Mouse (Mus musculus) bone marrow, adult 2 months (tissue): ENCODE data around the gene Pcnx2. TPM values are rescaled to one million over a fixed set of nuclear protein-coding genes. Genes with fewer than 3 reads are reported as not detected.

Source experiments
- H3K27ac ChIP-seq: fragments of 200-500 bp; 2 replicates; pipeline ENCODE4 v1.5.1; 2012; ENCODE audit warnings: low read depth, mild to moderate bottlenecking, control low read depth, inconsistent platforms, low read length; ENCODE audit not compliant: control insufficient read depth, poor library complexity, insufficient read depth
- H3K4me1 ChIP-seq: fragments of 200-500 bp; 2 replicates; pipeline ENCODE4 v1.6.1; 2011; ENCODE audit warnings: low read length; ENCODE audit not compliant: control insufficient read depth, insufficient read depth
- H3K4me3 ChIP-seq: fragments of 200-500 bp; replicated peaks from 2 replicates; pipeline ENCODE3; 2011; ENCODE audit warnings: mild to moderate bottlenecking, low read depth, low read length, control low read depth; ENCODE audit not compliant: control insufficient read depth
- CTCF ChIP-seq: fragments of 200-500 bp; IDR thresholded peaks from 2 replicates; pipeline ENCODE4 v1.5.1; 2011; ENCODE audit warnings: low read length, control low read depth; ENCODE audit not compliant: control insufficient read depth, insufficient read depth
- POLR2A ChIP-seq: fragments of 200-500 bp; IDR thresholded peaks from 2 replicates; pipeline ENCODE4 v1.6.1; 2011; ENCODE audit warnings: low read depth, mild to moderate bottlenecking, control low read depth, low read length, borderline replicate concordance; ENCODE audit not compliant: control insufficient read depth
- WGBS: fragments of 180-500 bp; shearing (Covaris S2); methylation state at CpG from one replicate; pipeline ENCODE4 v1.1.7; 2018; 5-methylcytosine and 5-hydroxymethylcytosine counted together
- polyA plus RNA-seq: library from polyadenylated mRNA; stranded (reverse); fragments of >200 nt; gene quantifications from 2 replicates; pipeline ENCODE4 v1.2.4, GENCODE M21; 2011; ENCODE audit warnings: low replicate concordance; ENCODE audit not compliant: missing spikeins, insufficient read depth, insufficient read length

Gene Pcnx2
- polyA plus RNA-seq, 1 experiment = not detected

DNA sequence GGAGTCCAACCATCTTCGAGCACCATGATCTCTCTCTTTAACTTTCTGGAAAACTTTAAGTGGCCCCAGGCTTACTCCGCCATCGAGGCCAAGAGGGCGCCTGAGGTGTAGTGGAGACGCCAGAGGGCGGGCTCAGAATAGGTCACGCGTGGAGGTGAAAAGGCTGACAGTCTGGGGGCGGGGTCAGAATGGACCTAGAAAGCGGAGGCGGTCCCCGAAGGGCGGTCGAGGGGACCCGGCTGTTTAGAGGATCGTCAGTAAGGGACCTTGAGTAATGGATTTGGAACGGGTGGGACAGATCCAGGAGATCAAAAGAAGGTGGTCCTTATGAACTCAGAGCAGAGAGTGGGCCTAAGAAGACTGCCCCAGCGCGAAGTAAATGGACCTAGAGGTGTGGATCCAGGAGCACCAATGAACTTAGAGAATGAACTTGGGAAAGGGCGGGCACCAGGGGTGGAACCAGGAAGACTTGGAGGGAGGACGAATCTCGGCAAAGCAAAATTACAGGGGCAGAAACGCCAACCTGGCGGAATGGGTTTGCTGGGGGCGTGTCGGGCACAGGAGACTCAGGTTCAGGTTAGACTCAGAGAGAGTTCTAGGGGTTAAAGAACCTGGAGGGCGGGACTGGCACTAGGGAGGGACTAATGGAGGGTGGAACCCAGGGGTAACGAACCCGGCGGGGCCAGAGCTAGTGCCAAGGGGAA lies 11.7 kb upstream of the Pcnx2 start:
- H3K27ac ChIP-seq = no peak overlapping the region
- no peak overlapping the region for H3K4me3 ChIP-seq
- no peak for TF ChIP-seq POLR2A
- no peak for TF ChIP-seq CTCF
- 7% methylated on average over 30 of the region's 30 CpGs for WGBS
- no peaks in the 10 kb centered on the region for H3K4me1 ChIP-seq

- TF ChIP-seq POLR2A (no peak), CTCF (no peak)
- WGBS = 66% methylated on average over 2 of the region's 2 CpGs
- peaks cover 2% of the 10 kb centered on the region; the same call in 1 of the 2 replicates for H3K4me1 ChIP-seq
- no peak overlapping the region for H3K27ac ChIP-seq
- no peak overlapping the region for H3K4me3 ChIP-seq
Measured at GRCm38 (mm10) chr8:125907311-125907710, 9.2 kb upstream of the Pcnx2 start.

GRCm38 (mm10) chr8:125905341-125905740 lies 7.2 kb upstream of the Pcnx2 start:
- TF ChIP-seq POLR2A (no peak), CTCF (no peak)
- peaks cover 2% of the 10 kb centered on the region; the same call in 1 of the 2 replicates for H3K4me1 ChIP-seq

GRCm38 (mm10) chr8:125902521-125902920 lies 4.4 kb upstream of the Pcnx2 start:
- Histone ChIP-seq H3K4me3 (no peak overlapping the region), H3K27ac (no peak overlapping the region), H3K4me1 (peaks cover 2% of the 10 kb centered on the region; the same call in 1 of the 2 replicates)
- 69% methylated on average over 3 of the region's 3 CpGs for WGBS
- TF ChIP-seq POLR2A (no peak), CTCF (no peak)

More at GRCm38 (mm10) chr8:125905341-125905740, 7.2 kb upstream of the Pcnx2 start:
- Histone ChIP-seq H3K27ac (no peak overlapping the region), H3K4me3 (no peak overlapping the region)
- 74% methylated on average over 2 of the region's 2 CpGs for WGBS

DNA sequence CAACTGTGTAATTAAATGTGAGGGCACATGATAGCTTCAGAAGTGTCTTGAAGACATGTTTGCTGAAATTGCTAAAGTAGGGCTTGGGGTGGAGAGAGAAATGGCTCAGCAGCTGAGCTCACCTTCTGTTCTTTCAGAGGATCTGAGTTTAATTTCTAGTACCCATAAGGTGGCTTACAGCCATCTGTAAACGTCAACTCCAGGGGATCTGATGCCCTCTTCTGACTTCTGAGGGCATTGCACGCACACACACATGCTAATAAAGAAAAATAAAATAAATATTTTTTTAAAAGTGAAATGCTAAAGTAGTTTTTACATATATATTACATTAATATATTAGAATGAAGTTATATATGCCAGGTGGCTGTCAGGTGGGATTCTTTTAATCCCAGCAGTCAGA lies 3.0 kb upstream of the Pcnx2 start:
- Histone ChIP-seq H3K4me1 (peaks cover 2% of the 10 kb centered on the region; the same call in 1 of the 2 replicates), H3K4me3 (no peak overlapping the region), H3K27ac (no peak overlapping the region)
- TF ChIP-seq POLR2A (no peak), CTCF (no peak)
- 36% methylated on average over 2 of the region's 2 CpGs for WGBS

- Histone ChIP-seq H3K4me3 (no peak overlapping the region), H3K4me1 (no peaks in the 10 kb centered on the region), H3K27ac (no peak overlapping the region)
- TF ChIP-seq CTCF = 0 out of 2 replicates have a peak, but pooled peaks have one; percentile 24
- no peak for TF ChIP-seq POLR2A
- WGBS = 0% methylated on average over 6 of the region's 6 CpGs
Measured at GRCm38 (mm10) chr8:125898899-125899298, 782 bp upstream of the Pcnx2 start.

GRCm38 (mm10) chr8:125897388-125897787 lies 729 bp downstream of the Pcnx2 start:
- no peak for TF ChIP-seq CTCF
- no peak for TF ChIP-seq POLR2A
- H3K4me1 ChIP-seq = no peaks in the 10 kb centered on the region

GRCm38 (mm10) chr8:125889920-125890319 lies 8.2 kb downstream of the Pcnx2 start:
- no peak overlapping the region for H3K27ac ChIP-seq
- no peak for TF ChIP-seq CTCF
- no peak for TF ChIP-seq POLR2A
- no peaks in the 10 kb centered on the region for H3K4me1 ChIP-seq
- 72% methylated on average over 3 of the region's 3 CpGs for WGBS
- no peak overlapping the region for H3K4me3 ChIP-seq

More at GRCm38 (mm10) chr8:125897388-125897787, 729 bp downstream of the Pcnx2 start:
- 58% methylated on average over 11 of the region's 11 CpGs for WGBS
- H3K4me3 ChIP-seq = no peak overlapping the region
- H3K27ac ChIP-seq = no peak overlapping the region

GRCm38 (mm10) chr8:125887549-125887948 lies 10.6 kb downstream of the Pcnx2 start:
- WGBS = 31% methylated on average over 9 of the region's 9 CpGs
- Histone ChIP-seq H3K27ac (no peak overlapping the region), H3K4me1 (no peaks in the 10 kb centered on the region), H3K4me3 (no peak overlapping the region)
- no peak for TF ChIP-seq CTCF
- no peak for TF ChIP-seq POLR2A

- H3K27ac ChIP-seq = no peak overlapping the region
- no peak overlapping the region for H3K4me3 ChIP-seq
- H3K4me1 ChIP-seq = no peaks in the 10 kb centered on the region
- 78% methylated on average over 4 of the region's 4 CpGs for WGBS
- no peak for TF ChIP-seq CTCF
- no peak for TF ChIP-seq POLR2A
Measured at GRCm38 (mm10) chr8:125880447-125880846, 17.7 kb downstream of the Pcnx2 start.
